Mouse (Mus musculus): Measurements from ENCODE around the gene 4933402J07Rik. TPM values are rescaled to one million over a fixed set of nuclear protein-coding genes. Genes with fewer than 3 reads are reported as not detected.

4933402J07Rik gene
- total RNA-seq (2021), result not detected
- long read RNA-seq, experiment 1, result 0 reads
- long read RNA-seq, experiment 2, result 0 reads

- no peak for DNase-seq
These were observed at the start of gene 4933402J07Rik for GRCm38 (mm10) chr8:87563553-87563952. TSS of gene 4933402J07Rik (plus strand) at chr8:87563853.

- no peak for DNase-seq
These were observed 46.5 kb upstream of the 4933402J07Rik start for GRCm38 (mm10) chr8:87517132-87517531.

GRCm38 (mm10) chr8:87525006-87525405 is 38.6 kb upstream of the 4933402J07Rik start:
- no peak for DNase-seq

DNA sequence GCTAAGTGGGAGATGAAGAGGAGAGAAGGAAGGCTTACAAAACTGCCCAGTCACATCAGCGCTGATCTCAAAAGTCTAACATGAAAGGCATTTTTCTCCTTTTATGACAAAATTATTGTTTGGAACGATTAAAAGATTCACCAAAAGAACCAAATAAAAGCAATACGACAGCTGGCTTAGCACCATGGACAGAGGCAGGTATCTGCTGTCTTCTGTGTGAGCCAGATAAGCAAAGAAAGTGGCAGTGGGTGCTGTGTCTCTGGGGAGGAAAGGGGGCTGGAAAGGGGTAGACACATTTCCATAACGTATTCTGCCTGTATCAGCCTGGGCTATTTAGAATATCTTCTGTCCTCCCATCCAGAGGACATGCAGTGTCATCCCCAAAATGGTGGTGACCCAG is 32.5 kb upstream of the 4933402J07Rik start:
- DNase-seq, result no peak

- DNase-seq, result no peak
These were observed 30.2 kb upstream of the 4933402J07Rik start for GRCm38 (mm10) chr8:87533476-87533875.

GRCm38 (mm10) chr8:87534846-87535245 is 28.8 kb upstream of the 4933402J07Rik start:
- no peak for DNase-seq

GRCm38 (mm10) chr8:87536615-87537329 is 26.9 kb upstream of the 4933402J07Rik start:
- peak; percentile 84 for DNase-seq

GRCm38 (mm10) chr8:87539829-87540394 is 23.7 kb upstream of the 4933402J07Rik start:
- no peak for DNase-seq

GRCm38 (mm10) chr8:87549881-87550280 is 13.8 kb upstream of the 4933402J07Rik start:
- DNase-seq, result no peak

- DNase-seq, result no peak
These were observed 10.9 kb upstream of the 4933402J07Rik start for GRCm38 (mm10) chr8:87552801-87553200.

- DNase-seq, result no peak
These were observed 2.9 kb upstream of the 4933402J07Rik start for GRCm38 (mm10) chr8:87560801-87561200.

GRCm38 (mm10) chr8:87569203-87569602 is 5.5 kb downstream of the 4933402J07Rik start:
- DNase-seq, result no peak

GRCm38 (mm10) chr8:87569706-87570563 is 6.3 kb downstream of the 4933402J07Rik start:
- DNase-seq, result peak; percentile 19

- no peak for DNase-seq
These were observed 6.9 kb downstream of the 4933402J07Rik start for GRCm38 (mm10) chr8:87570564-87570855.

DNA sequence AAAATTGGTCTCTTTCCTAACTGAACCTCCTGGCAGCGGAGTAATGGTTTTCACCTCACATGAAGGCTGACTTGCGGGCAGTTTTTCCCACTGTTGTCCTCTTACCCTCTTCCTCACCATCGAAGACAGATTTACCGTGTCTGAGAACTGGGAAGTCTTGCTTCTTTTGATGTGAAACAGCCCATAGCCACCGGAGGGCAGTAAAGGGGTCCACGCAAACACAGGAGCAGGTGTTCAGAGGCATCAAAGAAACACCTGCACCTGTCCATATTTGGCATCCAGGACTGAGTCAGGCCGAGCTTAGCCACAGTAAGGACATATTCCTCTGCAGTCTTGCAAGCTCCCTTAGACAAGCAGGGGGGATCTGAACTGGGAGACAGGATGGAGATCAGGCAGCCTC is 7.2 kb downstream of the 4933402J07Rik start:
- no peak for DNase-seq

DNA sequence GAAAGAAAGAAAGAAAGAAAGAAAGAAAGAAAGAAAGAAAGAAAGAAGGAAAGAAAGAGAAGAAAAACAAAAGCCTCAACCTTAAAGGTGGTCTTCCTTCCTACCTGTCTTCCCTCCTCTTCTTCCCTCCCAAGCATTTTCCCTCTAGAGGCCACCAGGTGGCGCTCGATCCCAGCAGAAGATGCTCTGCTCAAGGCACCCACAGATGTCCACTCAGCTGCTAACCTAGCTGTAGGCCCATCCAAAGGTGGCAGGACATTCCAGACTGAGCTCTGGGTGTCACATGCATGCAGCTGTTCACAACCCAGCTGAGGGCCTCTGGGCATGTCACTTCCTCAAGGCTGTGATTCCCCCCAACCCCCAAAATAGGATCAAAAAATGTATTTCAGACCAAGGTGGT is 30.6 kb downstream of the 4933402J07Rik start:
- DNase-seq, result peak; percentile 66

- DNase-seq, result no peak
These were observed 39.1 kb downstream of the 4933402J07Rik start for GRCm38 (mm10) chr8:87602731-87603130.

DNA sequence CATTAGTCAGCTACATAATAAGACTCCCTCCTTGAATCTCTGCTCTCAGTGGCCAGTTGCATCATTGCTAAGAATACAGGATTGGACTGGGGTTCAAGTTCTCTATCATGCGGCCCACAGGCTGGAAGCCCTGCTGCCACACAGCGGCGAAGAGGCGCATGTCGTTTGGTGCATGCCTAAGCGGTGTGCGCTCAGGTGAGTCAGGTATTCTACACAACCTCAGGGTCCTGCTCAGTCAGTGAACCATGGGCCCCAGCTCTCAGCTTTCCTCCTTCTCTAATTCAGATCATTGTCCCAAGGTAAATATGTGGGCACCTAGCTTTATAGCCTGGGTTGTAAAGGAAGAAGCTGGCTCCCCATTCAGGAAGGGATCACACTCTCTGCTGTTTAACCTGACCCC is 45.5 kb downstream of the 4933402J07Rik start:
- no peak for DNase-seq

- DNase-seq, result no peak
These were observed 46.1 kb downstream of the 4933402J07Rik start for GRCm38 (mm10) chr8:87609651-87610192.

DNA sequence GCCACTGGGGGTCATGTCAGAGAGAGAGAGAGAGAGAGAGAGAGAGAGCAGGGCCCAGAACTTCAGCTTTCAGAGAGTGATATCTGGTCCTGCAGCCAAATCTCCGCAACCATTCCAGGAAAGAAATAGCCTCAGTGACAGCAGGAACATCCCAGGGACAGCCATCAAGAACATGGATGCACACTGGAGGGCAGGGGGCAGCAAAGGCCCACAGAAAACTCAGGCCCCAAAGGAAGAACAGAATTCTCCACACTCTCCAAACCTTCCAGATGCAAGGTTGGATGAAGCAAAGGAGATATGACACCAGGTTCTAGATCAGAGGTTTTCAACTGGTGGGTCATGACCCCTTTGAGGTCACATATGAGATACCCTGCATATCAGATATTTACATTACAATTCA is 50.0 kb downstream of the 4933402J07Rik start:
- no peak for DNase-seq

GRCm38 (mm10) chr8:87619118-87619517 is 55.5 kb downstream of the 4933402J07Rik start:
- peak; percentile 32 for DNase-seq

DNA sequence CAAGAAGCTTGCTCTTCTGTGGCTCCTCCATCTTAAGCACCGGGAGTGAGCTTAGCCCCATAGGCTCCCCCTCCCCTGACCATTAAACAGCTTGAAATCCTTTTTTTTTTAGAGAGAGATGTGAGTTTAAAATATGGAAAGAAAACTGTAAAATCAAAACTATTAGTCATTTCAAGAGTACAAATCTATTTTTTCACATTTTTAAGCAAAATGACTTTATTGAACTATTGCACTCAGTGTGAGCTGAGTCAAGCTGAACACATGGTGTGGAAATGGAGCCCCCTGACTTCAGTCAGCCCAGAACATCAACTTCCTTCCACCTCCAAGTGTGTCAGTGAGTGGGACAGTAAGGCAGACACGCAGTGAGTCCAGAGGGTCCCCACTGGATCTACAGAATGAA is 55.9 kb downstream of the 4933402J07Rik start:
- DNase-seq, result no peak

DNA sequence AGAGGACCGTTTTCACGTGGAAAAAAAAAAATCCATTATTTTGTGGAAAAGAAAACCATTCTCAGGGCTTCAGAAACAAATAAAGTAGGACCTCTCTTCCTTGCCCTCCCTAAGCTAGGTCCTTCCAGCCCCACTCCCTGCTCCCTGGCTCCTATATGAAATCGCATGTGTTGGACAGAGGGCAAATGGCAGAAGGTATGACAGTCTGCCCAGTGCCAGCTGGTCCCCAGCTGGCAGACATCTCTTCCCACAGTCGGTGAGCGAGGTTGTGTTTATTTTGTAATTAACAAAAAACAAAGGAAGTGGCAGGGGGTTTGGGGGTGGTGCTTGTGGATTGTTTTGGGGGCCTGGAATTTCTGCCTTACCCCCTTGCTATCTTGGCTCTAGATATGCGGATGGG is 56.6 kb downstream of the 4933402J07Rik start:
- no peak for DNase-seq

All from gastrocnemius, postnatal 10 days (tissue).